Mouse (Mus musculus) heart, embryonic 11.5 days (tissue): ENCODE measurements around the gene Lnx2. TPM values are rescaled to one million over a fixed set of nuclear protein-coding genes. Genes with fewer than 3 reads are reported as not detected.

Source experiments
- ATAC-seq: fragments of 200-750 bp; cut with Nextera tagmentation; replicated peaks from 2 replicates; pipeline ENCODE4 v1.8.0; 2017; ENCODE audit warnings: moderate library complexity; ENCODE audit not compliant: insufficient number of reproducible peaks, low FRiP score, low TSS enrichment
- H3K27ac ChIP-seq: fragments of 300-500 bp; sonication (generic); 2 replicates; pipeline ENCODE4 v1.5.1; 2014; ENCODE audit warnings: mild to moderate bottlenecking, low read depth, low read length
- H3K27me3 ChIP-seq: fragments of 300-500 bp; sonication (generic); 2 replicates; pipeline ENCODE4 v1.6.1; 2014; ENCODE audit warnings: mild to moderate bottlenecking, low read length, mixed read lengths; ENCODE audit not compliant: control insufficient read depth, insufficient read depth
- H3K36me3 ChIP-seq: fragments of 300-500 bp; sonication (generic); 2 replicates; pipeline ENCODE4 v1.6.1; 2014; ENCODE audit warnings: mild to moderate bottlenecking, low read length, moderate library complexity, mixed read lengths; ENCODE audit not compliant: control insufficient read depth, insufficient read depth
- H3K4me1 ChIP-seq: fragments of 300-500 bp; sonication (generic); 2 replicates; pipeline ENCODE4 v1.6.1; 2014; ENCODE audit warnings: low read length; ENCODE audit not compliant: control insufficient read depth, insufficient read depth
- H3K4me2 ChIP-seq: fragments of 300-500 bp; sonication (generic); 2 replicates; pipeline ENCODE4 v1.6.1; 2014; ENCODE audit warnings: mild to moderate bottlenecking, moderate library complexity
- H3K4me3 ChIP-seq: fragments of 300-500 bp; sonication (generic); 2 replicates; pipeline ENCODE4 v1.5.1; 2014; ENCODE audit warnings: low read depth, low read length
- H3K9ac ChIP-seq: fragments of 300-500 bp; sonication (generic); 2 replicates; pipeline ENCODE4 v1.6.1; 2014; ENCODE audit warnings: mild to moderate bottlenecking, low read depth, low read length, moderate library complexity
- H3K9me3 ChIP-seq: fragments of 300-500 bp; sonication (generic); replicated peaks from 2 replicates; pipeline ENCODE4 v1.6.1; 2016; ENCODE audit warnings: low read length; ENCODE audit not compliant: control insufficient read depth
- WGBS: fragments of 180-500 bp; shearing (Covaris S2); extraction: QIAGEN DNeasy Blood & Tissue Kit; methylation state at CpG from one replicate; pipeline ENCODE4 v1.1.7; 2014; ENCODE audit not compliant: insufficient replicate concordance; 5-methylcytosine and 5-hydroxymethylcytosine counted together
- polyA plus RNA-seq: library from polyadenylated mRNA; unstranded; fragments of >200 nt; fragmentation: Nextera tagmentation; extraction: Ambion mirVana; gene quantifications from 2 replicates; pipeline ENCODE4 v1.2.1, GENCODE M21; 2014

The Lnx2 gene
- polyA plus RNA-seq, 1 experiment from 2014 or later, result 9.4 TPM

- Histone ChIP-seq H3K4me3 (no peak overlapping the region), H3K36me3 (no peaks in the 10 kb centered on the region; the same call in 1 of the 2 replicates), H3K9me3 (no peaks in the 10 kb centered on the region), H3K27me3 (no peaks in the 10 kb centered on the region), H3K9ac (no peak overlapping the region), H3K4me1 (no peaks in the 10 kb centered on the region), H3K27ac (no peak overlapping the region), H3K4me2 (no peak overlapping the region)
- no peak for ATAC-seq
- 35% methylated on average over 6 of the region's 6 CpGs for WGBS
Observed at GRCm38 (mm10) chr5:147013845-147014244, 62.5 kb downstream of the Lnx2 start.

DNA sequence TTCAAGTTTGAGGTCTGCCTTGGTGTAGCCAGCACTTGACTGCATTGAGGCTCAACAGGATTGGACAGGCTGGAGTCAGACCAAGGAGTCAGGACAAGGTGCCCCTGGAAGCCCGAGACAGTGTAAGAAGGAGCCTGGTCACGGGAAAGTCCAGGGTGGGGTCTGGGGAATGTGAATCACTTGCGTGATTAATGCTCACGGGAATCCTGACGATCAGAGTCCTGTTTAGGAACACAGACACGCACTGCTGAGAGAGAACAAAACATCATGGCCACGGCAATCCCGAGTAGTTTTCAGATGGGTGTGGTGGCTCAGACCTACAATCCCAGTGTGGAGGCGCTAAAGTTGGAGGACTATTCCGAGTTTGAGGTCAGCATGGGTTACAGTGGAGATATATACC is 65.1 kb downstream of the Lnx2 start:
- H3K9ac ChIP-seq, result no peak overlapping the region
- ATAC-seq, result no peak
- 79% methylated on average over 10 of the region's 10 CpGs for WGBS
- H3K27ac ChIP-seq, result no peak overlapping the region
- H3K27me3 ChIP-seq, result no peaks in the 10 kb centered on the region
- no peak overlapping the region for H3K4me2 ChIP-seq
- no peak overlapping the region for H3K4me3 ChIP-seq
- H3K9me3 ChIP-seq, result no peaks in the 10 kb centered on the region
- no peaks in the 10 kb centered on the region for H3K4me1 ChIP-seq
- no peaks in the 10 kb centered on the region for H3K36me3 ChIP-seq

DNA sequence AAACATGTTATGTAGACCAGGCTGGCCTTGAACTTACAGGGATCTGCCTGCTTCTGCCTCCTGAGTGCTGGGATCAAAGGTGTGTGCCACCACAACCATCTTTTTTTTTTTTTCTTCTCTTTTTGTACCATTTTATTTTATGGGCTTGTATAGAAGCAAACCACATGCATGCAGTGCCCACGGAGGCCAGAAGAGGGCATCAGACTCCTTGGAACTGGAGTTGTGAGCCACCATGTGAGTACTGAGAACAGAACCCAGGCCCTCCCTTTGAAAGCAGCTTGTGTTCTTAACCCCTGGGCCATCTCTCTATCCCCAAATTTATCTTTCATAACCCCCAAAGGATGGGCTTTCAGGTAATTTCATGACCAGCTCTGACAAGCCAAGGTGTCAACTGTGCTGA is 73.1 kb downstream of the Lnx2 start:
- Histone ChIP-seq H3K4me1 (no peaks in the 10 kb centered on the region), H3K4me2 (no peak overlapping the region), H3K9ac (no peak overlapping the region), H3K27ac (no peak overlapping the region), H3K36me3 (no peaks in the 10 kb centered on the region), H3K4me3 (no peak overlapping the region), H3K9me3 (peaks cover 8% of the 10 kb centered on the region), H3K27me3 (no peaks in the 10 kb centered on the region)
- no peak for ATAC-seq
- 58% methylated on average over 1 of the region's 1 CpGs for WGBS

DNA sequence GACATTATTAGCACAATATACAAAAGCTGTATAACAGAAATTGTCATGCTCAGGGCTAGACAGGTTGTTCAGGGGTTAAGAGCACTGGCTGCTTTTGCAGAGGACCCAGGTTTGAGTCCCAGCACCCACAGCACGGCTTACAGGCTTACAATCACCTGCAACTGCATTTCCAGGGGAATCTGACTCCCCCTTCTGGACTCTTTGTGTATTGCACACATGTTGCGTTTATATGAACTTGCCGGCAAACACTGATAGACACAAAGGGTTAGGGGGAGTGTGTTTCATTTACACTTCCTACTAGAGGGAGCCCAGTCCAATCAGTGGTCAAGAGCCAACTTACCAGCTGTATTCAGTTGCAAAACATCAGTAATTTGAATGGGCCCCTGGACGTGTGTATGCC is 75.1 kb downstream of the Lnx2 start:
- Histone ChIP-seq H3K36me3 (no peaks in the 10 kb centered on the region), H3K4me3 (no peak overlapping the region), H3K27ac (no peak overlapping the region), H3K4me1 (no peaks in the 10 kb centered on the region), H3K9ac (no peak overlapping the region), H3K4me2 (no peak overlapping the region), H3K27me3 (no peaks in the 10 kb centered on the region), H3K9me3 (peaks cover 8% of the 10 kb centered on the region)
- ATAC-seq, result no peak
- 78% methylated on average over 4 of the region's 4 CpGs for WGBS

- Histone ChIP-seq H3K9ac (no peak overlapping the region), H3K4me3 (no peak overlapping the region)
- WGBS, result 89% methylated on average over 12 of the region's 12 CpGs
Observed at GRCm38 (mm10) chr5:146998802-146999201, 77.6 kb downstream of the Lnx2 start.

GRCm38 (mm10) chr5:146996812-146997211 is 79.6 kb downstream of the Lnx2 start:
- Histone ChIP-seq H3K4me3 (no peak overlapping the region), H3K36me3 (no peaks in the 10 kb centered on the region), H3K4me1 (no peaks in the 10 kb centered on the region), H3K9me3 (peaks cover 3% of the 10 kb centered on the region; the same call in 1 of the 2 replicates), H3K4me2 (no peak overlapping the region), H3K9ac (no peak overlapping the region), H3K27me3 (no peaks in the 10 kb centered on the region), H3K27ac (no peak overlapping the region)
- 82% methylated on average over 7 of the region's 7 CpGs for WGBS
- no peak for ATAC-seq

More at GRCm38 (mm10) chr5:146998802-146999201, 77.6 kb downstream of the Lnx2 start:
- Histone ChIP-seq H3K27ac (no peak overlapping the region), H3K36me3 (no peaks in the 10 kb centered on the region), H3K4me1 (no peaks in the 10 kb centered on the region), H3K4me2 (no peak overlapping the region), H3K27me3 (no peaks in the 10 kb centered on the region), H3K9me3 (peaks cover 8% of the 10 kb centered on the region)
- no peak for ATAC-seq

DNA sequence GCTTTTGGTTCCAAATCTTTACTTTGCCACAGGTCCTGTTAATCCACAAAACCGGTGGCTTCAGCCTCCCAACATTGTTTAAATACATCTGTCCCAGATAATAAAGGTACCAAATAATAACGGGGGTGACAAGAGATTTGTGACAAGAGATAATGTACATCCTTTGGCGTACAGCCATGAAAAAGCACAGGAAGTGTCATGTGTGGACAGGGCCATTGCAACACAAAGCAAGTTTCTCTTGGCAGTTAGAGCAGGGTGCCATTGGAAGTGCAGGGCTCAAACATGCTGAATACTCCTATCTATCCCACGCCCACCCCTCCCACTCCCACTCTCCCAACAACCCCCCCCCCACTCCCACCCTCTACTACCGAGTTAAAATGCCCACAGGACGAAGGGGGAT is 81.4 kb downstream of the Lnx2 start:
- no peaks in the 10 kb centered on the region for H3K27me3 ChIP-seq
- H3K4me3 ChIP-seq, result no peak overlapping the region
- peaks cover 3% of the 10 kb centered on the region; the same call in 1 of the 2 replicates for H3K9me3 ChIP-seq
- no peak overlapping the region for H3K9ac ChIP-seq
- no peak overlapping the region for H3K4me2 ChIP-seq
- no peak overlapping the region for H3K27ac ChIP-seq
- H3K36me3 ChIP-seq, result no peaks in the 10 kb centered on the region
- no peak for ATAC-seq
- no peaks in the 10 kb centered on the region for H3K4me1 ChIP-seq
- WGBS, result 60% methylated on average over 6 of the region's 6 CpGs

- no peaks in the 10 kb centered on the region for H3K27me3 ChIP-seq
- peaks cover 3% of the 10 kb centered on the region; the same call in 1 of the 2 replicates for H3K4me1 ChIP-seq
- WGBS, result 74% methylated on average over 8 of the region's 8 CpGs
- no peaks in the 10 kb centered on the region for H3K9me3 ChIP-seq
- H3K4me3 ChIP-seq, result no peak overlapping the region
- no peak overlapping the region for H3K4me2 ChIP-seq
- no peaks in the 10 kb centered on the region for H3K36me3 ChIP-seq
- ATAC-seq, result no peak
- no peak overlapping the region for H3K9ac ChIP-seq
- no peak overlapping the region for H3K27ac ChIP-seq
Observed at GRCm38 (mm10) chr5:146993509-146993908, 82.9 kb downstream of the Lnx2 start.

DNA sequence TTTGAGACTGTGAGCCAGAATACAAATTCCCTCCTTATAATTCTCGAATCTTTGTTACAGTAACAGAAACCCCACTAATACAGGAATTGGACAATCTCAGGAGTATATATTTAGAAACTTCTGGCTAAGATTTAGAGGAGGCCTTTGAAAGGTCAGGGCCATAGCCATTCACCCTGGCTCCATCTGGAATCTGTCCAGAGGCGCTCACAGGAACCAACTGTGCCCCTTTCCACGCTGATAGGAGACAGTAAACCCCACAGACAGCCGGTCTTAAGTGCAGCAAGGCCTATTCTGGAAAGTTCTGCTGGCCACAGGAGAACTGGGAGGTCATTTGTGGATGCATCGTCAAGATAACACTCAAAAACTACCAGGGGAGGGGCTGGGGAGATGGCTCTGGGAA is 87.3 kb downstream of the Lnx2 start:
- Histone ChIP-seq H3K9me3 (no peaks in the 10 kb centered on the region), H3K4me2 (no peak overlapping the region), H3K4me3 (no peak overlapping the region), H3K36me3 (no peaks in the 10 kb centered on the region), H3K9ac (no peak overlapping the region), H3K27me3 (peaks cover 16% of the 10 kb centered on the region), H3K27ac (no peak overlapping the region), H3K4me1 (peaks cover 3% of the 10 kb centered on the region; the same call in 1 of the 2 replicates)
- 36% methylated on average over 5 of the region's 5 CpGs for WGBS
- no peak for ATAC-seq
